Mouse (Mus musculus) brain, adult 2 months (tissue): ENCODE results near the gene 2210408I21Rik.

ENCODE experiments used
- DNase-seq: peaks from one replicate; pipeline ENCODE4 v3.0.0; 2011; ENCODE audit warnings: low read depth, low spot score

The 2210408I21Rik gene

DNA sequence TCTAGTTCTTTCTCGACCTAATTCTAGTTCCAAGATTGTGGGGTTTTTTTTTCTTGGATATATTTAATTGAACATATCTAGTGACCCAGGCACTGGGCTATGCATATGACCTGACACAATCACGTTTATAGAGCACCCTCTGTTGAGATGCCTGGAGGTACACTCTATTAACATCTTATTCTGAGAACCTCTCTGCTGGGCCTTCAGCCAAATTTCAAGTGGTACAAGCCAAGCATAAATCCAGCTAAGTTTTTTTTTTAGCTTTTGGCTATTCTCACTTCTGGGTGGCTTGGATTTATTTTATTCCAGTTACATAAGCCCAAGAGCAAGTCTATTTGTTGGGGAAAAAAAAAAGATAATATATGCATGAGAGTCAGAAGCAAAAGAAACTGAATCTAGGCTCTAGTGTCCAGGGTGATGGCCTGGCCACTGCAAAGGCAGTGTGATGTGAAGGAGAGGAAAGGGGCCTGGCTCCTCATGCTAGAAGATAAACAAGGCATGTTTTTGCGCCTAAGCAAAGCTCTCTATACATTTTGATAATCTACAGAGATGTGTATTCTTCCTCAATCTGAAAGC is 139.9 kb downstream of the 2210408I21Rik start:
- DNase-seq = peak; percentile 80

DNA sequence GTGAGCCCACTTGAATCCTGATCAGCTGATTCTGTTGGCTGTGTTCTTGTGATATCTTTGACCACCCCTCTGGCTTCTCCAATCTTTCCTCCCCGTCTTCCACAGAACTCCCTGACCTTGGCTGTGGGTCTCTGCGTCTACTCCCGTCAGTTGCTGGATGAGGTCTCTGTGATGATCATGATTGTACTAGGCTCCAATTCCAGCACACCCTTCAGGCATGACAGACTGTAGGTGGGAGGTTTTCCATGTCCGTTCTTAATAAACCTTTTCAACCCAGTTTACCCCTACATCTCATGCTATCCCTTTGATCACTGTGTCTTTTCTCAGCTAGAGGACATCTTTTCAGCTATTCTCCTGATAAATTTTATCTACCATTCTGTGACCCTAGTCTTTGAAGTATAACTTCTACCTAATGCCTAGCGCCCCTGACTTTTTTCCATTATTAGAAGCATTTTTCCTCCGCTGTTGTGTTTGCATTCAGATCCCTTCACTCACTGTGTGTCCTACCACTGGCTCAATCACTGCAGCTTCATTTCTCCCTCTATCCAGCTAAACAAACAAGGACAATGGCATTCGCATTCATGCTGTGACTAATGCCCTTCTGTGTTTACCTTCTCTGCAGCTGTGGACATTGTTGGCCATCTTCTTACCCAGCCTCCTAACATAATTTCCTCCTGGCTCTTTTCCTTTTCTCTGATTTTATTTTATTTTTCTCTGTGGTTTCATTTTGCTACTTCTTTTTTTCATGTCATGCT is 143.5 kb downstream of the 2210408I21Rik start:
- DNase-seq = no peak

- DNase-seq = peak; percentile 88
Observed at GRCm38 (mm10) chr13:77295519-77295918, 160.2 kb downstream of the 2210408I21Rik start.

DNA sequence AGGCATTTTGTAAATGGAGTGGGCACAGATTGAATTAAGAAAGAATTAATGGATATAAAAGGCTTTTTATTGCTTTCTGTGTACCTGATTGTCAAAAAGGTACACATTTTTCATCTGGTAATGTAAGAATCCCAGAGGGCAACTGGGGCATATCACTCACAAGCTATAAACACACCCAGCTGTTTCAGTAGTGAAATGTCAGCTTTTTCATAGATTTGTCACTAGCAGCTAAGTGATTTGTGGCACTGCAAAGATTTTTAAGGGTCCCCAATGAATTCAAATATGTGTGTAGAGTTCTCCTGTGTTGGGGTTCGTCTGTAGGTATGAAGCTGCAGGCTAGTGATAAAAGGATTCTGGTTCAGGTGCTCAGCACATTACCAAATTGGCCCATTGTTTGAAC is 188.8 kb downstream of the 2210408I21Rik start:
- DNase-seq = no peak

DNA sequence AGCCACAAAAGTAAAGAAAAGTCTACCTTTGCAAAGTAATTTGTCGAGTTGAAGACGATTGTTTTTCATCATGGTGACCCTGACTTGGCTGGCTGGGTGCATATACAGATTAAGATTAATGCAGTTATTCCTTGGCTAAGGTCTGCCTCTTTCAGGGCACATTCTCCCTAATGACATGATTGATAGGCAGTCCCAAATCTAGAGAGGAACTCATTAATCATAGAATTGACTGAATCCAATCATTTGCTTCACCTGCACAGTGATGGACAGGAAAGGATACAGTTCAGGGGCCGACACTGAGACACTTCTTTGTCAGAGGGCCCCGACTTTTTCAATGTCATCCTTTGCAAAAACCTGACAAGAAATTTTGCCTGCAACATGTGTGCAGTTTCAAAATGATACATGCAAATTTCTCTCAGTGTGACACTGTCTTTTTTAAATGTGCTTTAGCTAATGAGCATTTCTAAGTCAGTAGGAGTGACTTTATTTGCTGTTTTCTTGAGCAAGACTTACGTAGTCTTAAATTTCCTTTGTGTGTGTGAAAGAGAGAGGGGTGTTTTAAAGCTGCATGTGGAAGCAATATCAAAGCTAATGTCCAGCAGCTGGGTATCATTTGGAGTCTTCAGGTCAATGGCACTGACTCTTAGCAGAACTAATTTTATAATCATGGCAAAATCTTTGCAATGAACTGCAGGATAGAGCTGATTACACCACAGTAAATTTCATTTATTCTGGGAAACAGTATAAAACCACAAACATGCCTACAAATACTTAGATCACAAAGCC is 191.0 kb downstream of the 2210408I21Rik start:
- no peak for DNase-seq

GRCm38 (mm10) chr13:77342097-77342496 is 206.8 kb downstream of the 2210408I21Rik start:
- DNase-seq = no peak

- no peak for DNase-seq
Observed at GRCm38 (mm10) chr13:77385448-77385970, 250.2 kb downstream of the 2210408I21Rik start.

GRCm38 (mm10) chr13:77386001-77386400 is 250.7 kb downstream of the 2210408I21Rik start:
- DNase-seq = no peak

- no peak for DNase-seq
Observed at GRCm38 (mm10) chr13:77388148-77388547, 252.8 kb downstream of the 2210408I21Rik start.

DNA sequence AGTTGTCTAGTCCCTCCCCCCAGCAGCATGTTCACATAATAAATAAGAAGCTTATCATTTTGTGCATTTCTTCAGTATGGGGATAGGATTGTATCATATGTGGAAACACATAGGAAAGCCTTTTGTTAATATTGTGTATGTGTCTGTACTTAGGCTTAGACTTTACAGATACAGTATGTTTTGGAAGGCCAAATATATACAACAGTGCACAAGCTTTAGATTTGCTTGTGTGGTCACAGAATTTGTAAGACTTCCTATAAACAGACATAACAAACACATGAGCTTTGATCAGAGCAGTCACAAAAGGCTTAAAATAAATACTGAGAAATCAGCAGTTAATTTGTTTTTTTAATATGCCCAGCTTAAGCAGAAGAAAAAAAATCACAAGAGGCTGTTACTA is 253.9 kb downstream of the 2210408I21Rik start:
- DNase-seq = no peak

GRCm38 (mm10) chr13:77396374-77396773 is 261.0 kb downstream of the 2210408I21Rik start:
- DNase-seq = no peak

DNA sequence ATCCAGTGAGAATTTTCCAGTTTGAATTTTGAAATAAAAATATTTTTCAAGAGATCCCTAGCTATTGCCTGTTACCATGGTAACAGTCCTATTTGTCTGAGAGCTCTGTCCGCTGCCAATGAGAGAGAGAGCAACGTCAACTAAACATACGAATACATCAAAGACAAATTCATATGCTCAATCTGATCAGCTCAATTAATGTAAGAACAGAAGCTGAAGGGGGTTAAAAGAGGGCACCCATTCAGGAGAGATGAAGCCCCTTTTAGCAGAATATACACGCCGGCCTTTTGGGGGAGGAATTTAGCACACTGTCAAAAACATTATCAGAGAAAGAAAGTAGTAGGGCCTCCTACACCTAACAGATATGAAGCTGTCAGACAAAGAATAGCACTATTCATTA is 261.6 kb downstream of the 2210408I21Rik start:
- DNase-seq = peak; percentile 57

GRCm38 (mm10) chr13:77397646-77398045 is 262.3 kb downstream of the 2210408I21Rik start:
- DNase-seq = no peak

- no peak for DNase-seq
Observed at GRCm38 (mm10) chr13:77398477-77398876, 263.1 kb downstream of the 2210408I21Rik start.

DNA sequence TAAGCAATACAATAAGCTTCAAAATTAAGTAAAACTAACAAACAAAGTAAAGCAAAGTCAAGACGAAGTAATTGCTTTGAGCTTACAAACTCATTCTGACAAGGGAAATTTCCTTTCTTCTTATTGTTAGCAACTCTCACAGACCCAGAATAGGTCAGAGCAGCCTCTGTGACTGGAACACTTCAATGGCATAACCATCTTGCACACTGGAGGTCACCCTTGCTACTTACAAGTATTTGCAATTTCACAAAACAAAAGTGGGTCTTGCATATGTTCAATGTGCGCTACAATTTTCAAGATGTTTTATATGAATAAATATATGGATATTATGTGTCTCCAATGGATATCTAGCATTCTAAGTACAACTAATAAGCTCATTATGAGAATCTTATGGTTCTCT is 265.4 kb downstream of the 2210408I21Rik start:
- DNase-seq = no peak

- DNase-seq = no peak
Observed at GRCm38 (mm10) chr13:77408530-77408929, 273.2 kb downstream of the 2210408I21Rik start.

GRCm38 (mm10) chr13:77409804-77410203 is 274.5 kb downstream of the 2210408I21Rik start:
- DNase-seq = no peak

DNA sequence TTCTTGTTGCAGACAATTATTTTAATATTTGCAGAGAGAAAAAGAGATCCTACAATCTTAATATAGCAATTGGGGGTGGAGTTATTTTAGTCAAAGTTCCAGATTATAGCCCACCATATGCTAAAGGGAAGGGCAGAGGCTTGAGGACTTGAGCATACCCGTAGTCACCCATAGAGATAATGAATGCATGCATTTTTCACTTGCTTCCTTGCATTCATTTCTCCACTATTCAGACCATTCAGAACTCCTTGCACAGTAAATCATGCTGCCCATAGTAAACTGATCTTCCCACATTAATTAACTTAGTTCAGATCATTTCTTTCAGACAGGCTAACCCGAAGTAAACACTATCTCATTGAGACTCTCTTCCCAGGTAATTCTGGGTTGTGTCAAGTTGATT is 277.5 kb downstream of the 2210408I21Rik start:
- no peak for DNase-seq

- peak; percentile 3 for DNase-seq
Observed at GRCm38 (mm10) chr13:77450007-77450567, 314.7 kb downstream of the 2210408I21Rik start.

DNA sequence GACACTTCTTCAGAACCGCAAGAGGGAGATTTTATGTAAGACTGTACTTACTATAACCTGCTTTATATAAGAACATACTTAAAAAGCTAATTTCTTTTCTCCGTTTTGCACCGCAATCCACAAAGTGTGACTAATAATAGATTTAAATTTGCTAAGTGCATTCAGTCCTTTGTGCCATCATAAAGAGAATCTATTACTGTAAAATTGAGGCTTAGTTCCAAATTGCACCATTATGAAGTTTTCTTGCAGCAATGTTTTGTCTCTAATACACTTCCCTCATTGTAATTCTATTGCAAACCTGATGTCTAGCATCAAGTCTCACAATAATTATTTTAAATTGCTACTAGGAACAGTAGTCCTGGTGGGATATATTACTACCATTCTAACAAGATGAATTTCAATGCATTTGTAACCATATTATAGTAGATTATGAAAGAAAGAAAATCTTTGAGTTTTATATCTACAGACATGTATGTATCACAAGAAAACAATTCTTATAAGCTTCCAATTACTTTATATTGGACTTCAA is 334.8 kb downstream of the 2210408I21Rik start:
- DNase-seq = peak; percentile 25

- DNase-seq = peak; percentile 5
Observed at GRCm38 (mm10) chr13:77476420-77476819, 341.1 kb downstream of the 2210408I21Rik start.
